Mouse (Mus musculus): ENCODE measurements around the gene Ak3. TPM values are rescaled to one million over a fixed set of nuclear protein-coding genes. Genes with fewer than 3 reads are reported as not detected.

The Ak3 gene
- polyA plus RNA-seq, 1 experiment from 2014 or later: 69.8 TPM

DNA sequence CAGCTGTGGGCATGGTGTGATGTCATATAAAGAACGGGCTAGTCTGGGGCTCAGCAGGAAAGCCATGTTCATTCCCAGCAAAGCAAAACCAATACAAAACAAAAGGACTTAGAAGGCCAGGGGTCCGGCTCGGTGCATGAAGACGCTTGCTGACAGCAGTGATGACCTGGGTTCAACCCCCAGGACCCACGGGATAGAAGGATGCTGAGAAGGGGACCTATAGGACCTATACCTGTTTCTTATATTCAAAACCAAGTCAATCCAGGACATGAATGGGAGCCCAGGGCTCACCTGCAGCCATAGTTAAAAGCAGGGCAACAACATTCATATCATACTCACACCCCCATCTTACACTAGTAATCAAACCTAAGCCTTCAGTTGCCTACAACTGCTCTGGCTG, 15.2 kb upstream of the Ak3 start:
- H3K27me3 ChIP-seq (ENCODE audit: control insufficient read depth, insufficient read depth, low read length): no peaks in the 10 kb centered on the region
- no peak overlapping the region for H3K9ac ChIP-seq
- no peak overlapping the region for H3K27ac ChIP-seq
- H3K4me2 ChIP-seq (replicated peaks): no peak overlapping the region
- WGBS: 75% methylated on average over 5 of the region's 5 CpGs
- DNase-seq (ENCODE audit: low spot score) (no peak), ATAC-seq (ENCODE audit: low FRiP score) (no peak)
- 0 out of 2 replicates have a peak, but pooled peaks cover 4% of the 10 kb centered on the region for H3K4me1 ChIP-seq (replicated peaks; ENCODE audit: control insufficient read depth, insufficient read depth, low read length)
- no peak overlapping the region for H3K4me3 ChIP-seq (replicated peaks; ENCODE audit: low read length)
- H3K36me3 ChIP-seq (replicated peaks; ENCODE audit: control insufficient read depth, insufficient read depth): no peaks in the 10 kb centered on the region
- H3K9me3 ChIP-seq (ENCODE audit: control insufficient read depth, low read length): no peaks in the 10 kb centered on the region

DNA sequence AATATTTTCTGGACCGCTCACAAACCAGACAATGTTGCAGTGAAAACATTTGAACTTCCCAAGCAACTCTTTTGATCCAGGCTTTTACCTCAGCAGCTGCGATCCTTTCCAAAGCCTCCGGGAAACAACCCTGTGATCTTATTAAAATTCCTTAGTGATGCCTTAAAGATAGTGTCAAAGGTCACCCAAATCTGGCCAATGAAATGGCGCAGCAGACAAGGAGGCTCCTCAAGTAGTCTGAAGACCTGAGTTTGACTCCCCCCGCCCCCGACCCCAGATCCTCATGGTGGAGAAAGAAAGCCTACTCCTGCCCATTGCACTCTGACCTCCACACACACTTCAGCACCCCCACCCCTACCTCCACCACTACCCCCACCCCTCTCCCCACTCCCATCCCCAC, 12.5 kb upstream of the Ak3 start:
- H3K36me3 ChIP-seq (replicated peaks; ENCODE audit: control insufficient read depth, insufficient read depth): no peaks in the 10 kb centered on the region
- no peak overlapping the region for H3K4me3 ChIP-seq (replicated peaks; ENCODE audit: low read length)
- no peaks in the 10 kb centered on the region for H3K9me3 ChIP-seq (ENCODE audit: control insufficient read depth, low read length)
- 37% methylated on average over 6 of the region's 6 CpGs for WGBS
- no peaks in the 10 kb centered on the region for H3K27me3 ChIP-seq (ENCODE audit: control insufficient read depth, insufficient read depth, low read length)
- H3K9ac ChIP-seq: no peak overlapping the region
- ATAC-seq (ENCODE audit: low FRiP score) (no peak), DNase-seq (ENCODE audit: low spot score) (no peak)
- H3K4me1 ChIP-seq (replicated peaks; ENCODE audit: control insufficient read depth, insufficient read depth, low read length): no peaks in the 10 kb centered on the region
- no peak overlapping the region for H3K4me2 ChIP-seq (replicated peaks)
- H3K27ac ChIP-seq: no peak overlapping the region

DNA sequence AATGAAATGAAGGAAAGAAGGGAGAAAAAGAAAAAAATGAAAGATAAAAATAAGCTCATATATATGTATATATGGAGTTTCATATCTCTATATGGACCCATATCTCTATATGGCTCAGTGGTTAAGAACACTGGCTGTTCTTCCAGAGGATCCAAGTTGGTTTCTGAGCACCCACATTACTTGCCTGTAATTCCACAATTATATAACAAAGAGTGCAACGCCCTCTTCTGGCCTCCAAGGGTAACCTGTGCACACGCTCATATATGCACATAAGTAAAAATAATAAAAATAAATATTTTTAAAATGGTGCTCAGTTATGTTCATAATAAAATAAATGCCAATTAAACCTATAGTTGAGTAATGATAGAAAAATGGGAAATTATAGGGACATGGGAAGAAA, 11.9 kb upstream of the Ak3 start:
- Histone ChIP-seq H3K27me3 (ENCODE audit: control insufficient read depth, insufficient read depth, low read length) (no peaks in the 10 kb centered on the region), H3K4me3 (replicated peaks; ENCODE audit: low read length) (no peak overlapping the region), H3K4me1 (replicated peaks; ENCODE audit: control insufficient read depth, insufficient read depth, low read length) (no peaks in the 10 kb centered on the region), H3K9me3 (ENCODE audit: control insufficient read depth, low read length) (no peaks in the 10 kb centered on the region), H3K27ac (no peak overlapping the region), H3K4me2 (replicated peaks) (no peak overlapping the region), H3K36me3 (replicated peaks; ENCODE audit: control insufficient read depth, insufficient read depth) (no peaks in the 10 kb centered on the region), H3K9ac (no peak overlapping the region)
- 81% methylated on average over 2 of the region's 2 CpGs for WGBS
- no peak for ATAC-seq (ENCODE audit: low FRiP score)
- no peak for DNase-seq (ENCODE audit: low spot score)

DNA sequence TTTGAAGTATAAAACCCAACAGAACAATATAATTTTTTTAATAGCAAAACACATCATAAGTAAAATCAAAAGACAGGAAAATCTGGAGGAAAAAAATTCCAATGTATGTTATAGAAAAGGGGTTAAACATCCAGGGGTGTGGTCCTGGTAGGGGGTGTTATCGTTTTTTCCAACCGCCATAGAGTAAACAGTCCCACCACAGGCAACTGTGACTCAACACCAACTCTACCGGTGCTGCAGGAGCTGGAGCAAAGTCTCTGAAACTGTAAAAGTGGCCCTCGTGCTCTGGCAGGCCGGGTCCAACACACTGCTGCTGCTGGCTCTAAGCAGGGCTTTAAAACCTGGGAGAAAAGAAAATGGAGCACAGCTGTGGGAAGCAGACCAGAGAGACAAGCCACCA, 11.0 kb upstream of the Ak3 start:
- Histone ChIP-seq H3K9me3 (ENCODE audit: control insufficient read depth, low read length) (no peaks in the 10 kb centered on the region), H3K27me3 (ENCODE audit: control insufficient read depth, insufficient read depth, low read length) (no peaks in the 10 kb centered on the region), H3K9ac (no peak overlapping the region), H3K36me3 (replicated peaks; ENCODE audit: control insufficient read depth, insufficient read depth) (no peaks in the 10 kb centered on the region), H3K27ac (no peak overlapping the region), H3K4me2 (replicated peaks) (no peak overlapping the region), H3K4me1 (replicated peaks; ENCODE audit: control insufficient read depth, insufficient read depth, low read length) (no peaks in the 10 kb centered on the region), H3K4me3 (replicated peaks; ENCODE audit: low read length) (no peak overlapping the region)
- 90% methylated on average over 5 of the region's 5 CpGs for WGBS
- ATAC-seq (ENCODE audit: low FRiP score) (no peak), DNase-seq (ENCODE audit: low spot score) (no peak)

DNA sequence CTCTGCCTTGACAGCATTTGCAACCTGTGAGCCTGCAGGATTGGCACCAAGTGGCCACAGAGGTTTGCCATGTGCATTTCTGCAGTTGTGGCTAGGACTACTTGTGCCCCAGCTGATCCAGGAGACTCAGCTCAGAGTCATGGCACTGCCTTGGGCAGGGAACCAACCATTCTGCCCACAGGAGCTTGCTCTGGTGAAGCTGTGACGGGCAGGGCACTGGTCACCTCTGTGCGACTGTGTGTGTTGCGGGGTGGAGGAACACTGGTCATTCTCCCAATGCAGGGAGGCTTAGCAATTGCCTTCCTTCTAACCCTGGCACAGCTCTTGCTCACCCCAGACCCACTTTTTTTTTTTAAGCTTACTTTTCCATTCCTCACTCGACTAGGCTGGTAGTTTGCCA, 7.7 kb upstream of the Ak3 start:
- Histone ChIP-seq H3K36me3 (replicated peaks; ENCODE audit: control insufficient read depth, insufficient read depth) (no peaks in the 10 kb centered on the region), H3K27me3 (ENCODE audit: control insufficient read depth, insufficient read depth, low read length) (no peaks in the 10 kb centered on the region), H3K9me3 (ENCODE audit: control insufficient read depth, low read length) (no peaks in the 10 kb centered on the region), H3K4me3 (replicated peaks; ENCODE audit: low read length) (no peak overlapping the region), H3K4me1 (replicated peaks; ENCODE audit: control insufficient read depth, insufficient read depth, low read length) (no peaks in the 10 kb centered on the region), H3K27ac (no peak overlapping the region), H3K4me2 (replicated peaks) (no peak overlapping the region), H3K9ac (no peak overlapping the region)
- DNase-seq (ENCODE audit: low spot score): no peak
- ATAC-seq (ENCODE audit: low FRiP score): no peak
- WGBS: 87% methylated on average over 4 of the region's 4 CpGs

DNA sequence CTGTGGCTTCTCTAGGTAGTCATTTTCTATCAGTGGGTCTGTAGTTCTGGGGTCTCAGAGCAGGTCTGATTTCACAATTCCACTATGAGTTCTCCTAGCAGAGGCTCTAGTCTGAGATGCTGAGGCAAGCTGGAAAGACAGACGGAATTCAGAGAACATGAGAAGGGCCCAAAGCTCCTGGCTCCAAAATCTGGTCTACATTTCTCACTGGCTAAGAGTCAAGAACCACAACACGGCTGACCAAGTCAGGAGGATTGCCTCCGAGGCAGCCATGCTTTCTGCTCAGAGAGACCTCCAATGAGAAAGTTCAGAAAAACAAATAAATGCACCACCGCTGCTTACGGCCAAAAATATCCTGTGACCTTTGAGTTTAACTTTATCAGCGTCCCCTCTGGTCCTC, 6.8 kb upstream of the Ak3 start:
- no peaks in the 10 kb centered on the region for H3K4me1 ChIP-seq (replicated peaks; ENCODE audit: control insufficient read depth, insufficient read depth, low read length)
- no peaks in the 10 kb centered on the region for H3K36me3 ChIP-seq (replicated peaks; ENCODE audit: control insufficient read depth, insufficient read depth)
- ATAC-seq (ENCODE audit: low FRiP score) (no peak), DNase-seq (ENCODE audit: low spot score) (no peak)
- no peaks in the 10 kb centered on the region for H3K27me3 ChIP-seq (ENCODE audit: control insufficient read depth, insufficient read depth, low read length)
- no peak overlapping the region for H3K4me3 ChIP-seq (replicated peaks; ENCODE audit: low read length)
- no peak overlapping the region for H3K9ac ChIP-seq
- H3K9me3 ChIP-seq (ENCODE audit: control insufficient read depth, low read length): no peaks in the 10 kb centered on the region
- H3K4me2 ChIP-seq (replicated peaks): no peak overlapping the region
- WGBS: 84% methylated on average over 6 of the region's 6 CpGs
- no peak overlapping the region for H3K27ac ChIP-seq

DNA sequence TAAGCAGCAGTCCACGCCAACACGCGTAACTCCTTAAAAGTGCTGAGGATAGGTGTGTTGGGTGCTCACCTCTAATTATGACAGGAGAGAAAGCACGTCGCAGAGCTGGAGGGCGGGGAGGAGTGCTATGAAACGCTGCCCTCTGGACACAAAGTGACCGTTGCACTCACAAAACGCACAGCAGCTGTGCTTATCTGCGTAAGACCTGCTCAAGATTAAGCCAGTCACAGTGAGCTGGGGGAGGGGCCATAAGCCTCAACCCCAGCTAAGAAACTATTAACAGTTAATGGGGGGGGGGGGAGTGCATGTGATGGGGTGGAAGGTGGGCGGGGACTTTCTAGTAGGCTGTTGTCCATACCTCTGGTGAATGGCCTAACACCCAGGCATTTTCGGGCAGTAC, 5.0 kb upstream of the Ak3 start:
- Histone ChIP-seq H3K27ac (no peak overlapping the region), H3K27me3 (ENCODE audit: control insufficient read depth, insufficient read depth, low read length) (no peaks in the 10 kb centered on the region), H3K9me3 (ENCODE audit: control insufficient read depth, low read length) (no peaks in the 10 kb centered on the region), H3K4me2 (replicated peaks) (no peak overlapping the region), H3K4me1 (replicated peaks; ENCODE audit: control insufficient read depth, insufficient read depth, low read length) (no peaks in the 10 kb centered on the region), H3K9ac (no peak overlapping the region), H3K4me3 (replicated peaks; ENCODE audit: low read length) (no peak overlapping the region), H3K36me3 (replicated peaks; ENCODE audit: control insufficient read depth, insufficient read depth) (no peaks in the 10 kb centered on the region)
- WGBS: 92% methylated on average over 12 of the region's 12 CpGs
- no peak for DNase-seq (ENCODE audit: low spot score)
- no peak for ATAC-seq (ENCODE audit: low FRiP score)

DNA sequence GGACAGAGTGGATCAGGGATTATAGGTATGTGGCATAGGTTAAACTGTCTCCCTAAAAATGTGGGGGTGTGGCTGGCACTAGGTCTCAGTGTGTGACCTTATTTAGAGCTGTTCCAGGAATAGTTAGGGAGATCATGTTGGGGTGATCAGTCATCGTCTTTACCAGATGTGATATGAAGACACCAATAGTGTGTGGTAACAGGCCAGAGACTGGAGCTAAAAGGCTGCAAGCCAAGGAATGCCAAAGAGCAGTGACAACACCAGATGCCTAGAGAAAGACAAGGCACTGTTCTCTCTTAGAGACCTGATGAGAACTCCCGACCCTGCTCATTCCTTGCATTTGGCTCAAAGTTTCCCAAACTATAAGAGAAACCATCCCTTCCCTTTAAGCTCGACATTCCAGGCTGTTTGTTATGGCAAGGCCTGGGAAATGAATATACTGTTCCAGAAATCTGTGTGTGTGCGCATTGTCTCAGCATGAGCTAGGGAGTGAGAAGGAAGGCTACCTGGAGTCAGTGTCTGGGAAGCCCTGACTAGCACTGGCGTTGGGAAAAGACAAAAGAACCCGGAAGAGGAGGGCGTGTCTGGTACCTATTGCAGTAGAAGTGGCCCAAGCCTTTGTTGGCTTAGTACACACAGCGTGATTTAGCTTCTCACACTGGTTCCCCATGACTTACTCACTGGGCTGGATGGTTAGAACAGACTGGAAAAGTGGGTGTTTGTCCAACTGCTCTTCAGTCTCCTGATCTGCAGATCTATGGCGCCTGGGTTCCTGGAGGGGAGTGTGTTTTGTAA, 2.6 kb upstream of the Ak3 start:
- Histone ChIP-seq H3K4me3 (replicated peaks; ENCODE audit: low read length) (no peak overlapping the region), H3K9me3 (ENCODE audit: control insufficient read depth, low read length) (no peaks in the 10 kb centered on the region), H3K27ac (no peak overlapping the region), H3K27me3 (ENCODE audit: control insufficient read depth, insufficient read depth, low read length) (no peaks in the 10 kb centered on the region), H3K36me3 (replicated peaks; ENCODE audit: control insufficient read depth, insufficient read depth) (no peaks in the 10 kb centered on the region), H3K4me2 (replicated peaks) (no peak overlapping the region), H3K4me1 (replicated peaks; ENCODE audit: control insufficient read depth, insufficient read depth, low read length) (peaks cover 11% of the 10 kb centered on the region), H3K9ac (no peak overlapping the region)
- ATAC-seq (ENCODE audit: low FRiP score) (no peak), DNase-seq (ENCODE audit: low spot score) (no peak)
- 81% methylated on average over 9 of the region's 9 CpGs for whole genome bisulfite sequencing

DNA sequence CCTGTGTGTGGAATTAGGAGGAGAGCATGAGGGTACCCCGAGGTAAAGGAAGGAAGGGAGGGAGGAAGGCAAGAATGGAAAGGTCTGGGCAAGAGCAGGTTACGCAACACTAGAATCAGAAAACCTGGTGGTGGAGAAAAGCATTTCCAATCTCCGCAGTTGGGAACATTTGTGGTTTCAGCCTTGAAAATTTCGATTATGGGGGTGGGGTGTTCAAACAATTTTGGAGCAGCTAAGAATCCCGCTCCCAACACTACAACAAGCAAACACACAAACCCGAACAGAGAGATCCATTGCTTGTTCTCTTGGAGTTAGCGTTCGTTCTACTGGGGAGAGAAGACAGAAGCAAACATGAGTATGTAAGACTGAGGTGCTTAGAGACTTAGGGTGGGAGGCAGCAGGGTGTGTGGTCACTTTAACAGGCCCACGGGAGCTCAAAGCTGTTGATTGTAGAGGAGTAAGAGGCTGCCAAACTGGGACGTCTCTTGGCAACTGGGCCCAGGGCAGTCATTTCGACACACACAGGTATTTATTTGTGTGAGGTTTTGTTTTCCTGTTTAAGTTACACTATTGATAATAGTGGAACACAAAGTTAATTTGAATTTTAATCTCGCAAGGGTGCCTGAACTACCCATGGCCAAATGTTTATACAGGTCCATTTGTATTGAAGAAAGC, 1.8 kb upstream of the Ak3 start:
- ATAC-seq (ENCODE audit: low FRiP score): no peak

More for the DNA sequence above, 1.8 kb upstream of the Ak3 start:
- no peaks in the 10 kb centered on the region for H3K27me3 ChIP-seq (ENCODE audit: control insufficient read depth, insufficient read depth, low read length)
- no peak for DNase-seq (ENCODE audit: low spot score)
- no peak overlapping the region for H3K27ac ChIP-seq
- no peaks in the 10 kb centered on the region for H3K9me3 ChIP-seq (ENCODE audit: control insufficient read depth, low read length)
- H3K4me1 ChIP-seq (replicated peaks; ENCODE audit: control insufficient read depth, insufficient read depth, low read length): peaks cover 11% of the 10 kb centered on the region
- H3K36me3 ChIP-seq (replicated peaks; ENCODE audit: control insufficient read depth, insufficient read depth): no peaks in the 10 kb centered on the region
- no peak overlapping the region for H3K4me2 ChIP-seq (replicated peaks)
- WGBS: 82% methylated on average over 12 of the region's 12 CpGs
- no peak overlapping the region for H3K4me3 ChIP-seq (replicated peaks; ENCODE audit: low read length)
- no peak overlapping the region for H3K9ac ChIP-seq

Data from hindbrain, embryonic 14.5 days (tissue).